Mouse (Mus musculus) adrenal gland, adult 2 months (tissue): ENCODE results near the gene 1700019N19Rik. TPM values are rescaled to one million over a fixed set of nuclear protein-coding genes. Genes with fewer than 3 reads are reported as not detected.

ENCODE experiments used
- DNase-seq: peaks from one replicate; pipeline ENCODE4 v3.0.0; 2021
- long read RNA-seq: library from polyadenylated mRNA; stranded (forward); transcript quantifications from one replicate; pipeline ENCODE4 v2.0.0, GENCODE M21; 2021
- polyA plus RNA-seq: library from polyadenylated mRNA; depleted of rRNA; stranded (reverse); fragments of >200 nt; gene quantifications from 2 replicates; pipeline ENCODE4 v1.2.3, GENCODE M21; 2012; rRNA removed
- total RNA-seq, 2 experiments: library from RNA; stranded (reverse); gene quantifications; 2 replicates each; pipeline ENCODE4 v1.2.3; 2021

Gene 1700019N19Rik
- total RNA-seq (under 1 TPM in 1 of 2 experiments, not detected in 1; 0.31 TPM), polyA plus RNA-seq (not detected in 2 replicates)
- long read RNA-seq, result 0 reads

- DNase-seq, result no peak
Measured at GRCm38 (mm10) chr19:58794284-58794683, at the start of gene 1700019N19Rik. 1700019N19Rik (minus strand) TSS chr19:58794461.

- no peak for DNase-seq
Measured at GRCm38 (mm10) chr19:58843606-58844005, 49.3 kb upstream of the 1700019N19Rik start.

- no peak for DNase-seq
Measured at GRCm38 (mm10) chr19:58840721-58841271, 46.5 kb upstream of the 1700019N19Rik start.

- DNase-seq, result peak; percentile 50
Measured at GRCm38 (mm10) chr19:58839806-58840205, 45.5 kb upstream of the 1700019N19Rik start.

GRCm38 (mm10) chr19:58839345-58839744, 45.1 kb upstream of the 1700019N19Rik start:
- no peak for DNase-seq

- DNase-seq, result no peak
Measured at GRCm38 (mm10) chr19:58838706-58839105, 44.4 kb upstream of the 1700019N19Rik start.

DNA sequence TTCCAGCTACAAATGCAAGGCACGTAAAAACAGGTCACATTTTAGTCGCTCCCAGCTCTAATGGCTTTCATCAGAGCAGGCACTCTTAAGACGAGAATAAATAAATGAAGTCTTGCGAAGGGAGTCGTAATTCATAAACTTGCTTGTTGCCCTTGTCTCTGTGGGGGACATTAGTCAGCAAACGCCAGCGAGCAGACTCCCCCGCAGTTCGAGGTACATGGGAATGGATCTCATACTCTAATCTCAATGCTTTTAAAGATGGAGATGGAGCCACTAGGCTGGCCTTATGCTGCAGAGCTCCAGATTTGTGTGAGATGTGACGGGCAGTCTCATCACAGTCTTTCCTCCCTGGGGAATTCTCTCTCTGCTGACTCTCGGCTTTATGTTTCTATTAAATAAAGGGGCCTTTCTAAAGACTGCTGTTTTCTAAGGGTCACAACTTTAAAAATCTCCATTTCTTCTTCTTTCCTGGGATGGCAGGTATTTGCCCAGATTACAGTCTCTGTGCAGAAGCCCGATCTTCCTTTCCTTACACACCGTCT, 39.4 kb upstream of the 1700019N19Rik start:
- no peak for DNase-seq

- DNase-seq, result no peak
Measured at GRCm38 (mm10) chr19:58832988-58833387, 38.7 kb upstream of the 1700019N19Rik start.

DNA sequence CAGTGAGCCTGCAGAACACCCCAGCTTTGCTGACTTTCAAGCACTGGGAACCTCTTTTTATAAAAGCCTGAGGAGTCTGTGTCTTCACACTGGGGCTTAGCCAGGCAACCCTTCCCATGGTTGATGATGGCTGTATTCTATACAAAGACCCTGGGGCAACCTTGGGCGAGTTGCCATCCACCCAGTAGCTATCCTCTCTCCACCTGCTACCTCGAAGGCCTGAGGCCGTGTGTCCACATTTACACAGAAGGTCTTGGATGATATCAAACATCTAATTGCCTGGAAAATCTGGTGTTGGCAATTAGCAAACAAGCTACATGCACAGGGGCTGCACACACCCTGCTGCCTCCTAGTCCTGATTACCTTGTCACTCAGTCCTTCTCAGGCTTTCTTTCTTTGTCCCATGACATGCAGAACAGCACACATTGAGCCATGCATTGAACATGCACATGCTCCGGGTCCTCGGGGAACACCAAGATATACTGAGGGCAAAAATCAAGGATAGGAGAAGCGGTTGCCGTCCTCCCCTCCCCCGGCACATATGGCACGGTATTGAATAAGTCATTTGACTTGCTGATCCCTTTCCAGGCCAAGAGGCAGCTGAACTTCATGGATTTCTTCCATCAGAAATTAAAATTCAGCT, 37.1 kb upstream of the 1700019N19Rik start:
- DNase-seq, result no peak

GRCm38 (mm10) chr19:58830182-58830581, 35.9 kb upstream of the 1700019N19Rik start:
- no peak for DNase-seq

GRCm38 (mm10) chr19:58829575-58829974, 35.3 kb upstream of the 1700019N19Rik start:
- DNase-seq, result no peak

GRCm38 (mm10) chr19:58827656-58828055, 33.4 kb upstream of the 1700019N19Rik start:
- no peak for DNase-seq

- no peak for DNase-seq
Measured at GRCm38 (mm10) chr19:58824316-58824715, 30.1 kb upstream of the 1700019N19Rik start.

GRCm38 (mm10) chr19:58823301-58823700, 29.0 kb upstream of the 1700019N19Rik start:
- no peak for DNase-seq

DNA sequence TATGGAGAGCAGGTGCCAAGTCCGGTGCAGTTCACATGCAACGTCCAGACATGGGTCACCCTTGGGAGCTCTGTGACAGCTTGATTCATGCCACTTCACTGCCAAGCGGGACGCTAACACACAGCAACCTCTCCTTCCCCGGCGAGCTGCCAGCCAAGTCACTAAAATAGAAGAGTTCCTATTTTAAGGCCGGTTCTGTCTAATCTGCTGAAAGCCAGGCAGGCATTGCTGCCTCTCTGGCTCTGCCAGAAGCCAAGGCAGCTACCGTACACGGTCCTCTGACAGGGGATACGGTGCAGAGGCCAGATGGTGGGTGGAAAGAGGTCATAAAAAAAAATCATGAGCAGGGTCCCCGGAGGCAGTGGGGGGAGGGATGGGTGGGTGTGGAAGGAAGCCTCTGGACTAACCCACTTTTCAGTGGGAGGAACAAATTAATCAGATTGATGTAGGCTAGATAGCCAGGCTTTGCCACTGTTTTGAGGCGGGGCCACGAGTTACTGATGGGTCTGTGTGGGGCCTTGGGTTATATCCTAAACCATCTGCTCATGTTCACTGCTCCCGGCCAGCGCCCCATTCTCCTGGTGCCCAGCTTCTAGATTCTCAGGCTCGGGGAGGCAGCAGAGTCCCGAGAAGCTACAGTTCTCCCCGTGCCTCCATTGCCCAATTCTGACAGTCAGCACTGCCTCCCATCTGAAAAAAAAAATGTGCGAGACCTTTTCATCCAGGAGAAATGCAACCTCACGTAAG, 28.4 kb upstream of the 1700019N19Rik start:
- DNase-seq, result peak; percentile 91

DNA sequence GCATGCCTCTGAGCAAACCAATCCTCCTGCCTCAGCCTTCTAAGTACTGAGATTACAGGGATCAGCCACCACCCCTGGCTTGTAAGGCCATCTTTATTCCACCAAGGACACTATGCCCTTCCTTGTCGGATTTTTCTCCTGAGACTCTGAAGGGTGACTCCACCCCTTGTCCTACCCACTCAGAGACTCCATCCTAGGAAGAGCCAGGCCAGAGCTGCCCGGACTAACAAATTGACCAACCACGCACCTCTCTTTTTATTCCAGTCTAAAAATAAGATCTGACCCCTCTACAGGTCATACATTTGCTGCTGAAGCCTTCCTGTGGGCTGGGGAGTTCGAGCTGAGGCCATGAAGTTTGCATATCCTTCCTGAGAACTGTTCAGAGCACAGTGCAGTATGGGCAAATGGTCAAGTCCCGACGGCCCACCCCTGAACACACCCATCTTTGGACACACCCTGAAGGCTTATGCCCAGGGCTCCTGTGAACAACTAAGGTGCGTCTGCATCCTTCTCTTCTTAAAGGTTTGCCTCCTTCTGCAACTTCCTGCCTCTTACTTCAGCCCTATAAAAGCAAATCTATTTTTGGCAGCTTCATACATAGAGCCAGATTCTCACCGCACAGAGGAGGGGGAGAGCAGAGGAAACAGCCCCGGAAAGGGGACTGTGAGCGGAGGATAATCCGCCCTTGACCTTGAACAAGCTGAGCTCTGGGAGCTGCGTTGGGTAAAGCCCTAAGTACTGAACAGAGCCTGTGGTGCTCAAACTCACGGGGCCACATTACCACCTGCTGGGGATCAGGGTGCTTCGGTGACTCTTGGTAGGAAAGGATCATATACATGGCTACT, 24.5 kb upstream of the 1700019N19Rik start:
- peak; percentile 41 for DNase-seq

DNA sequence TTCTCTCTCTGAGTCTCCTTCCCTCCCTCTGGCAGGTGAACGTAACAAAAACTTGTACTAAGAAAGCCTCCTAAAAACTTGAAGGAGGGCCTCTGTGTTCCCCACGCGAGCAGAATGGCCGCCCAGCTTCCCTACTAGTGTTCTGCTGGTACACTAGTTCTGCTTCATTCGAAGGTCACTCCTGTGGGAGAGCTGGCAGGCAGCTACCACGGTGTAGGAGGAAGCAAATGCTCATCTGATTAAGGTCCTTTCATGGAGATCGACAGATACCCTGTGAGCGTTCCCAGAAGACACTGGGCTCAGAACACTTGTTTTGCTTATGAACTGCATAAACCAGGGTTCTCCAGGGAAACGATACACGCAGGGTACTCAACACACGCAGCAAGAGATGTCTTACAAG, 23.1 kb upstream of the 1700019N19Rik start:
- no peak for DNase-seq

DNA sequence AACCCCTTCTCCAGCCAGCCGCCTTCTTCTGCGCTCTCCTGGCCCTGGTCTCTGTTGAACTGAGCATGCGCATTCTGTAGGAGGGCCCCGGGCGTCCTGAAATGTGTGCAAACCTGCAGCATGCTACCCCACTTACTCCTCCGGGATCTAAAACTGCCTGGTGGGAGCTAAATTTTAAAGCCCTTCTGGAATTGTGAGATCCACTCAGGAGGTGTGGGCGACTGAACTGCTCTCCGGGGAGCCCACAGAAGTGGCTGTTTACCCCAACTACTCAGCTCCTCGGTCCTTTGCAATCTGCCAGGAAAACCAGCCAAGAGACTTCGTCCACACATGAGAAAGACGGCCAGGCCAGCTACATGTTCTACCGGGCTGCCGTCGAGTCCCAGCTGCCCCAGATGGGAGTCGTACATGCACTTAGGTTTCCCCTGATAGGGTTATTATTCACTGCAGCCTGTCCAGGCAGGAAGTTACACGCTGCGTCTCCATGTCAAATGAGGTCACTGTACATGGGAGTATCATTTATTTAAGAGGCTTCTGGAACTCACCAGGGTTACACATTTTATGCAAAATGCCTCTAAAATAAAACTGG, 22.3 kb upstream of the 1700019N19Rik start:
- no peak for DNase-seq

DNA sequence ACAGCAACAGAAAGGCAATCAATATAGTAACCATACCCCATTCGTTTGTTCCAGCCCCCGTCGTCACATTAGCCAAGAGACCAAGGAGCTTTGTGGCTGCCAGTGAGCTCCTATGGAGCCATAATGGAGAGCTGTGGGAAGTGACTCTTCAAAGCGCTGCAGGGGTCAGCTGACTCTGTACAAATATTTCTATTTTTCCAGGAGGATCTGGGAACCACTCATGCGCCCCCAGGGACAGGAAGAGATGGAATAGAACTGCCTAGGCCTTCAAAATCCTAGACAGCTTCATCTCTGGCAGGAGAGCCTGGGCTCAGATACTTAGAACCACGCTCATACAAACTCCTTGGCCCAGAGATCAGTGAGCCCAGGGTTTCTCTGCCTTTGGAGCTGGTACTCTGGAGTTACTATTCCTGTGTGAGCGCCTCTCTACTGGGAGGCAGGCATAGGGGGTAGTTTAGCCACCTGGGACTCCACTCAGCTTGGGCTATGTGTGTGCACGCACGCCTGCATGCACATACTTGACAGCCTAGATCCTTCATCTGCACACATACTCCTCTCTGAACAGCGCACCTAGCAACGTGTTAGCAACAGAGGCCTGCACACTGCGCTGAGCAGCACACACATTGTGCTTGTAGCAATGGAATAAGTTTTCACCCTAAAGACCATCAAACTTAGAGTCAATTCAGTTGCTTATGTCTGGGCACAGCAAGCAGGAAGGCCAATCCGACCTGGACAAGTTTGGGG, 21.1 kb upstream of the 1700019N19Rik start:
- no peak for DNase-seq

DNA sequence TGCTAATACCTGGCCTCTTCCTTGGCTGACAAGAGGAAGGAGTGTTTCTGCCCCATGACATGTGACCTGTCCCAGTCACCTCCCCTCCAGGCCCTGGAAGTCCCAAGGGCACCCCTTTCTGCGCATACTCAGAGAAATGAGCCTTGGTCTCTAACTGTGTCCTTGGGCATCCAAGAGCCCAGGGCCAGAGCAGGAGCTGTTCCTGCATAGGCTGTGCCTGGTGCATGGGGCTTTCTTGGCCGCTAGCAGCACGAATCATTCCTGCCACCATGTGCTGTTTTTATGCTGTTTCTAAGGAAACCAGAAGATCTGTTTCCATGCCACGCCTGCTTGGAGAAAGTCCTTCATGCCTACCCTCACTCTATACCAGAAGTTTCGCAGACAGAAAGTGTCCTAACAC, 16.3 kb upstream of the 1700019N19Rik start:
- peak; percentile 90 for DNase-seq

- DNase-seq, result no peak
Measured at GRCm38 (mm10) chr19:58808864-58809263, 14.6 kb upstream of the 1700019N19Rik start.
